24 mouse cellular contexts compared by ENCODE assay signal in genomic region chr1:107439462-107439861, GRCm38 (mm10). TPM values are rescaled to one million over a fixed set of nuclear protein-coding genes. Genes with fewer than 3 reads are reported as not detected.
"Had no signal": no experiment of that assay in that cellular context is flagged by ENCODE, and none has a peak within 500 bp of the region (broad histone marks: within the 10 kb centered on the region; RNA-seq: fewer than 3 reads in every experiment).

No protein-coding gene starts in this region.

- DNase-seq: kidney, adult 2 months; kidney, postnatal 25 days; layer of hippocampus, adult 9-11 months; liver, embryonic 13.5 days; lung, embryonic 14.5 days; lung, postnatal 36 days; thymus, postnatal 25 days had no signal

- H3K9me3 ChIP-seq: liver, embryonic 13.5 days; midbrain, embryonic 12.5 days; midbrain, embryonic 15.5 days; neural tube, embryonic 12.5 days; stomach, embryonic 15.5 days had no signal

- H3K36me3 ChIP-seq: liver, embryonic 13.5 days; midbrain, embryonic 12.5 days; midbrain, embryonic 15.5 days; neural tube, embryonic 12.5 days; stomach, embryonic 15.5 days had no signal

- H3K27me3 ChIP-seq: liver, embryonic 13.5 days; midbrain, embryonic 12.5 days; midbrain, embryonic 15.5 days; neural tube, embryonic 12.5 days; stomach, embryonic 15.5 days had no signal

- H3K4me3 ChIP-seq: layer of hippocampus, adult 2 months; liver, embryonic 13.5 days; midbrain, embryonic 12.5 days; midbrain, embryonic 15.5 days; neural tube, embryonic 12.5 days; stomach, embryonic 15.5 days had no signal

- H3K4me2 ChIP-seq: liver, embryonic 13.5 days; lung, embryonic 14.5 days; midbrain, embryonic 12.5 days; midbrain, embryonic 15.5 days; neural tube, embryonic 12.5 days; stomach, embryonic 15.5 days had no signal

- ATAC-seq: intestine, postnatal 0 days; lung, postnatal 0 days; midbrain, embryonic 15.5 days had no signal

- H3K4me1 ChIP-seq: liver, embryonic 13.5 days; midbrain, embryonic 12.5 days; midbrain, embryonic 15.5 days; neural tube, embryonic 12.5 days; stomach, embryonic 15.5 days had no signal

- H3K9ac ChIP-seq: liver, embryonic 13.5 days; lung, embryonic 14.5 days; midbrain, embryonic 12.5 days; midbrain, embryonic 15.5 days; neural tube, embryonic 12.5 days; stomach, embryonic 15.5 days had no signal

- H3K27ac ChIP-seq: kidney, postnatal 0 days; layer of hippocampus, adult 2 months; liver, embryonic 13.5 days; midbrain, embryonic 12.5 days; midbrain, embryonic 15.5 days; neural tube, embryonic 12.5 days; stomach, embryonic 15.5 days had no signal

RNA-seq across cellular contexts. Expression of gene Serpinb7, which starts 40.0 kb away (rescaled TPM):
- total RNA-seq: layer of hippocampus, adult 2 months; layer of hippocampus, postnatal 25 days; left cerebral cortex, adult 18-20 months; left cerebral cortex, postnatal 36 days had no signal
- polyA plus RNA-seq: intestine, postnatal 0 days; kidney, adult 2 months; kidney, embryonic 14.5 days; kidney, postnatal 0 days; large intestine, adult 2 months; limb, embryonic 11.5 days; liver, adult 2 months; liver, embryonic 13.5 days; liver, embryonic 16.5 days; lung, embryonic 14.5 days; lung, postnatal 0 days; midbrain, embryonic 12.5 days; midbrain, embryonic 15.5 days; neural tube, embryonic 12.5 days; small intestine, adult 2 months had no signal
